Mouse (Mus musculus) hindbrain, embryonic 10.5 days (tissue): ENCODE results near the gene Thada. TPM values are rescaled to one million over a fixed set of nuclear protein-coding genes. Genes with fewer than 3 reads are reported as not detected.

ENCODE experiments used
- DNase-seq: peaks from one replicate; pipeline ENCODE4 v3.0.0-alpha.2; 2017; ENCODE audit warnings: low spot score
- H3K27ac ChIP-seq: fragments of 300-500 bp; sonication (generic); 2 replicates; pipeline ENCODE4 v1.5.1; 2016; ENCODE audit warnings: mild to moderate bottlenecking, moderate library complexity
- H3K27me3 ChIP-seq: fragments of 300-500 bp; sonication (generic); 2 replicates; pipeline ENCODE4 v1.6.1; 2016; ENCODE audit warnings: mild to moderate bottlenecking; ENCODE audit not compliant: poor library complexity, insufficient read depth, severe bottlenecking
- H3K36me3 ChIP-seq: fragments of 300-500 bp; sonication (generic); 2 replicates; pipeline ENCODE4 v1.6.1; 2016; ENCODE audit warnings: mild to moderate bottlenecking, moderate library complexity
- H3K4me1 ChIP-seq: fragments of 300-500 bp; sonication (generic); replicated peaks from 2 replicates; pipeline ENCODE4 v1.6.1; 2016; ENCODE audit warnings: mild to moderate bottlenecking
- H3K4me3 ChIP-seq: fragments of 300-500 bp; sonication (generic); 2 replicates; pipeline ENCODE4 v1.5.1; 2016; ENCODE audit warnings: mild to moderate bottlenecking, moderate library complexity
- H3K9me3 ChIP-seq: fragments of 300-500 bp; sonication (generic); 2 replicates; pipeline ENCODE4 v1.6.1; 2016; ENCODE audit warnings: mild to moderate bottlenecking, moderate library complexity
- WGBS: fragments of 180-500 bp; shearing (Covaris S2); methylation state at CpG from one replicate; pipeline ENCODE4 v1.1.7; 2016; 5-methylcytosine and 5-hydroxymethylcytosine counted together
- polyA plus RNA-seq: library from polyadenylated mRNA; unstranded; fragments of >200 nt; fragmentation: Nextera tagmentation; extraction: Ambion mirVana; gene quantifications from 2 replicates; pipeline ENCODE4 v1.2.1, GENCODE M21; 2016

The Thada gene
- polyA plus RNA-seq, 1 experiment from 2014 or later, result 10.6 TPM

GRCm38 (mm10) chr17:84265480-84266130 is 200.4 kb downstream of the Thada start:
- no peak overlapping the region for H3K4me3 ChIP-seq
- H3K27me3 ChIP-seq, result no peaks in the 10 kb centered on the region
- 0 out of 2 replicates have a peak, but pooled peaks cover 2% of the 10 kb centered on the region for H3K9me3 ChIP-seq
- H3K4me1 ChIP-seq, result peaks cover 6% of the 10 kb centered on the region; the same call in 1 of the 2 replicates
- H3K36me3 ChIP-seq, result peaks cover 15% of the 10 kb centered on the region
- DNase-seq, result no peak
- H3K27ac ChIP-seq, result peak overlapping the region; percentile 50
- 84% methylated on average over 5 of the region's 5 CpGs for WGBS

- Histone ChIP-seq H3K4me1 (peaks cover 6% of the 10 kb centered on the region; the same call in 1 of the 2 replicates), H3K9me3 (no peaks in the 10 kb centered on the region), H3K36me3 (peaks cover 7% of the 10 kb centered on the region), H3K27ac (0 out of 2 replicates have a peak overlapping the region, but pooled peaks have one; percentile 45), H3K4me3 (no peak overlapping the region), H3K27me3 (no peaks in the 10 kb centered on the region)
- 90% methylated on average over 6 of the region's 6 CpGs for WGBS
- no peak for DNase-seq
These were observed 201.7 kb downstream of the Thada start for GRCm38 (mm10) chr17:84264305-84264704.

- DNase-seq, result no peak
- 87% methylated on average over 5 of the region's 5 CpGs for WGBS
- H3K27ac ChIP-seq, result no peak overlapping the region
- no peaks in the 10 kb centered on the region for H3K9me3 ChIP-seq
- H3K36me3 ChIP-seq, result peaks cover 3% of the 10 kb centered on the region
- H3K4me1 ChIP-seq, result peaks cover 8% of the 10 kb centered on the region
- no peak overlapping the region for H3K4me3 ChIP-seq
- no peaks in the 10 kb centered on the region for H3K27me3 ChIP-seq
These were observed 202.4 kb downstream of the Thada start for GRCm38 (mm10) chr17:84263591-84263990.

GRCm38 (mm10) chr17:84262325-84262979 is 203.6 kb downstream of the Thada start:
- no peak for DNase-seq
- peaks cover 17% of the 10 kb centered on the region for H3K4me1 ChIP-seq
- WGBS, result 91% methylated on average over 9 of the region's 9 CpGs
- H3K27ac ChIP-seq, result no peak overlapping the region
- H3K36me3 ChIP-seq, result no peaks in the 10 kb centered on the region
- no peaks in the 10 kb centered on the region for H3K27me3 ChIP-seq
- H3K9me3 ChIP-seq, result no peaks in the 10 kb centered on the region
- no peak overlapping the region for H3K4me3 ChIP-seq

GRCm38 (mm10) chr17:84261010-84261409 is 205.0 kb downstream of the Thada start:
- Histone ChIP-seq H3K27ac (peak overlapping the region; percentile 29; the same call in 1 of the 2 replicates), H3K4me3 (no peak overlapping the region), H3K36me3 (no peaks in the 10 kb centered on the region), H3K9me3 (no peaks in the 10 kb centered on the region), H3K27me3 (no peaks in the 10 kb centered on the region), H3K4me1 (peaks cover 27% of the 10 kb centered on the region)
- no peak for DNase-seq

GRCm38 (mm10) chr17:84260226-84260625 is 205.8 kb downstream of the Thada start:
- Histone ChIP-seq H3K27ac (no peak overlapping the region), H3K27me3 (no peaks in the 10 kb centered on the region), H3K9me3 (no peaks in the 10 kb centered on the region), H3K4me1 (peaks cover 32% of the 10 kb centered on the region), H3K4me3 (no peak overlapping the region), H3K36me3 (no peaks in the 10 kb centered on the region)
- DNase-seq, result no peak

- H3K27ac ChIP-seq, result peak overlapping the region; percentile 54; the same call in 1 of the 2 replicates
- H3K9me3 ChIP-seq, result no peaks in the 10 kb centered on the region
- 68% methylated on average over 4 of the region's 4 CpGs for WGBS
- H3K36me3 ChIP-seq, result no peaks in the 10 kb centered on the region
- no peak for DNase-seq
- peaks cover 30% of the 10 kb centered on the region for H3K4me1 ChIP-seq
- no peaks in the 10 kb centered on the region for H3K27me3 ChIP-seq
- H3K4me3 ChIP-seq, result no peak overlapping the region
These were observed 207.3 kb downstream of the Thada start for GRCm38 (mm10) chr17:84258638-84259261.

GRCm38 (mm10) chr17:84257927-84258532 is 208.0 kb downstream of the Thada start:
- WGBS, result 73% methylated on average over 5 of the region's 5 CpGs
- Histone ChIP-seq H3K4me3 (no peak overlapping the region), H3K27ac (peak overlapping the region; percentile 54; the same call in 1 of the 2 replicates), H3K27me3 (no peaks in the 10 kb centered on the region), H3K4me1 (peaks cover 30% of the 10 kb centered on the region), H3K36me3 (no peaks in the 10 kb centered on the region), H3K9me3 (no peaks in the 10 kb centered on the region)
- no peak for DNase-seq

GRCm38 (mm10) chr17:84256278-84256819 is 209.7 kb downstream of the Thada start:
- H3K9me3 ChIP-seq, result no peaks in the 10 kb centered on the region
- DNase-seq, result peak; percentile 23
- H3K27ac ChIP-seq, result peak overlapping the region; percentile 71
- peaks cover 30% of the 10 kb centered on the region for H3K4me1 ChIP-seq
- 60% methylated on average over 9 of the region's 9 CpGs for WGBS
- H3K36me3 ChIP-seq, result peaks cover 9% of the 10 kb centered on the region
- H3K4me3 ChIP-seq, result no peak overlapping the region
- H3K27me3 ChIP-seq, result no peaks in the 10 kb centered on the region

GRCm38 (mm10) chr17:84255841-84256240 is 210.2 kb downstream of the Thada start:
- H3K27ac ChIP-seq, result peak overlapping the region; percentile 71
- no peaks in the 10 kb centered on the region for H3K27me3 ChIP-seq
- peaks cover 26% of the 10 kb centered on the region for H3K4me1 ChIP-seq
- H3K9me3 ChIP-seq, result no peaks in the 10 kb centered on the region
- DNase-seq, result no peak
- peaks cover 12% of the 10 kb centered on the region for H3K36me3 ChIP-seq
- H3K4me3 ChIP-seq, result no peak overlapping the region
- WGBS, result 61% methylated on average over 2 of the region's 2 CpGs

- Histone ChIP-seq H3K36me3 (peaks cover 27% of the 10 kb centered on the region), H3K27me3 (no peaks in the 10 kb centered on the region), H3K9me3 (no peaks in the 10 kb centered on the region), H3K4me3 (no peak overlapping the region), H3K4me1 (peaks cover 10% of the 10 kb centered on the region), H3K27ac (no peak overlapping the region)
- no peak for DNase-seq
- WGBS, result 91% methylated on average over 3 of the region's 3 CpGs
These were observed 214.6 kb downstream of the Thada start for GRCm38 (mm10) chr17:84251426-84251825.

GRCm38 (mm10) chr17:84244182-84244920 is 221.7 kb downstream of the Thada start:
- peaks cover 13% of the 10 kb centered on the region for H3K36me3 ChIP-seq
- H3K4me1 ChIP-seq, result peaks cover 12% of the 10 kb centered on the region; the same call in 1 of the 2 replicates
- H3K4me3 ChIP-seq, result no peak overlapping the region
- DNase-seq, result no peak
- no peaks in the 10 kb centered on the region for H3K9me3 ChIP-seq
- no peaks in the 10 kb centered on the region for H3K27me3 ChIP-seq
- 0 out of 2 replicates have a peak overlapping the region, but pooled peaks have one; percentile 16 for H3K27ac ChIP-seq
- 88% methylated on average over 18 of the region's 18 CpGs for WGBS
